Mouse (Mus musculus): ENCODE data around the gene Gm20388.
A peak's percentile ranks its signal among the peaks of the same experiment; 100 is the strongest.

Gm20388 gene

DNA sequence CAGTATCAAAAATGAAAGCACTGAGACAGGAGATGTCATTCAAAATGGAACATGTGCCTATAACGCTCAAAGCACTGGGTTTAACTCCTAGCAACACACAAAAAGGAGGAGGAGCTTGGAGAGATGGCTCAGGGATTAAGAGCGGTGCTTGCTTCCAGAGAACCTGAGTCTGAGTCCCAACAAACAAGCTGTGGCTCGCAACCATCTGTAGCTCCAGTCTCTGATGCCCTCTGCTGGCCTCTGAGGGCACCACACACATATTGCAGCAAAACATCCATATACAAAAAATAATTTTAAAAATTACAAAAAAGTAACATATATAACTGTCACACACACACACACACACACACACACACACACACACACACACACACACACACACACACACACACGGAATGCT, 3379.5 kb downstream of the Gm20388 start:
- DNase-seq (ENCODE audit: low spot score), result peak; percentile 24

DNA sequence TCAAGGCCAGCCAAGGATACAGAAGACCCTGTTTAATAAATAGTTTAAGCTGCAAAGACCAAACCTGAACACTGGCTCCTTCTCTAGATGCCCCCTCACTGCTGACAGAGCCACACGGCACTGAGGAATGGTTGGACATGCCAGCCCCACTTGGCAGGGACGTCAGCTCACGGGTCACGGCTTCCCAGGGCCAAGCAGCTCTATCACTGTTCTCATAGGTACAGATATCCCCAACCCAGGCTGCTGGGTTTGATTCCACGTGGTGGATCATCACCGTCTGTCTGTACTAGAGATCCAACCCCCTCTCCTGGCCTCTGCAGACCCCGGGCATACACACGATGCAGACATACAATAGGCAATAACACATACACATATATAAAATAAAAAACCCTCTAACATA, 3380.0 kb downstream of the Gm20388 start:
- no peak for DNase-seq (ENCODE audit: low spot score)

DNA sequence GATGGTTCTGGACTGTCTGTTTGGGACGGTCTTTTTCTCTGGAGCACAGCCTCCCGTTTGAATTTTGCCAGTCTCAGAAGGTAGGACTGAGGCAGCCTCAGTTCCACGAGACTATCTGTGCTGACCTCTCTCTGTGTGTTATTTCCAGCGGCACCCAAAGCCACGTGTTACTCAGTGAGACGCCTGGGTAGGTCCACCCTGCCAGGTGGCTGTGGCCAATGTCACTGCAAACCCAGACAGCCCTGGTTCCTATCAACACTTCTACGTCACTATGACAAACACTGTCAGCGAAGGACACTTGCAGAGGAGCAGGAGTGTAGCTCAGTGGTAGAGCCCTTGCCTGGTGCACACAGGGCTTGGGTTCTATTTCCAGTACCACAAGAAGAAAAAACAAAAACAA, 3381.1 kb downstream of the Gm20388 start:
- no peak for DNase-seq (ENCODE audit: low spot score)

DNA sequence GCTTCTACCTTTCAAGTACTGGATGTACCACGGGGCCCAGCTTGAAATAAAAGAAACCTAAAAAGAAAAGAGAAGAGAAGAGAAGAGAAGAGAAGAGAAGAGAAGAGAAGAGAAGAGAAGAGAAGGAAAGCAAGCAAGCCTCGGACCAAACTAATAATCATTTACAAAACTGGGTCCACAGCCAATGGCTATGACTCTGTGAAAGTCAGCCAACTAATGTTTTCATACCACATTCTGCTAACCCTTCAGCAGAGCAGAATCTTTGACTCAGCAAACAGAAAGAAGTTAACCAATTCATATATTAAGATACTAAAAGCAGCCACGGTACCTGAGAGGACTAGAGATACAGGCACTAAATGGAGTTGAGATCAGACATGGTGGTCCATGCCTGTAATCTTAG, 3381.6 kb downstream of the Gm20388 start:
- no peak for DNase-seq (ENCODE audit: low spot score)

DNA sequence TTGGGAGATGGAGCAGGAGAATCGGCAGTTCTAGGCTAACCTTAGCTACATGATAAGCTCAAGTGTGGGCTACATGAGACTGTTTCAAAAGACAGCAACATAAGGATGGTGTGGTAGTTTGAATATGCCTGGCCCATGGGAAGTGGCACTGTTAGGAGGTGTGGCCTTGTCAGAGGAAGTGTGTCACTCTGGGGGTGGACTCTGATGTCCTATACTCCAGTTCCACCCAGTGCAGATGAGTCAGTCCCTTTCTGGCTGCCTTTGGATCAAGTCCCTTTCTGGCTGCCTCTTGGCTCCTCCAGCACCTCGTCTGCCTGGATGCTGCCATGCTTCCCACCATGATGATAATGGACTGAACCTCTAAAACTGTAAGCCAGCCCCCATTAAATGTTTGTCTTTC, 3382.1 kb downstream of the Gm20388 start:
- peak; percentile 21 for DNase-seq (ENCODE audit: low spot score)

DNA sequence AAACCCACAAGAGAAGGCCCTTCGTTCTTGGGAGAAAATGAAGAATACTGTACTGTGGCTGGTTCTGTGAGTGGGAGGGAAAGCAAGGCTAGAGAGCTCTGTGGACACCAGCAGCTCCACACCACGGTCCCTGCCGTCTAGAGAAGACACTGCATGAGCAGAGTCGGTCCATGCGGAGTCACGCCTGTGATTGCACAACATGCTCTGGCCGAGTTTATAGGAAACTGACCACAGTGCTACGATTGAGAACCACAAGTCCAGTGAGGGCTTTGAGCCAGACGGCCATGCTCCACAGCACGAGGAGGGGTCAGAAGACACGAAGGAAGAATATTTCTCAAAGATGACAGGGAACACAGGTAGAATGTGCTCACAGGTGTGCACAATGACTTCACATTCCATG, 3387.7 kb downstream of the Gm20388 start:
- no peak for DNase-seq (ENCODE audit: low spot score)

DNA sequence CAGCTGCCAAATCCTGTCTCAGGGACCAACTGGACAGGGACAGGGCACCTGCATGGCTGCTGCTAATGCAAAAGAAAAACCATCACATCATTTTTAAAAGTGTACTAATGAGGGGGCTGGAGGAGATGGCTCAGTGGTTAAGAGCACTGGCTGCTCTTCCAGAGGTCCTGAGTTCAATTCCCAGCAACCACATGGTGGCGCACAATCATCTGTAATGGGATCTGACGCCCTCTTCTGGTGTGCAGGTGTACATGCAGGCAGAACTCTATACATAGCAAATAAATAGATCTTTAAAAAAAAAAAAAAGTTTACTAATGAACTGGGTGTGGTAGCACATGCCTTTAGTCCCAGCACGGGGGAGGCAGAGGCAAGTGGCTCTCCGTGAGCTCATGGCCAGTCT, 3398.1 kb downstream of the Gm20388 start:
- DNase-seq (ENCODE audit: low spot score), result no peak

DNA sequence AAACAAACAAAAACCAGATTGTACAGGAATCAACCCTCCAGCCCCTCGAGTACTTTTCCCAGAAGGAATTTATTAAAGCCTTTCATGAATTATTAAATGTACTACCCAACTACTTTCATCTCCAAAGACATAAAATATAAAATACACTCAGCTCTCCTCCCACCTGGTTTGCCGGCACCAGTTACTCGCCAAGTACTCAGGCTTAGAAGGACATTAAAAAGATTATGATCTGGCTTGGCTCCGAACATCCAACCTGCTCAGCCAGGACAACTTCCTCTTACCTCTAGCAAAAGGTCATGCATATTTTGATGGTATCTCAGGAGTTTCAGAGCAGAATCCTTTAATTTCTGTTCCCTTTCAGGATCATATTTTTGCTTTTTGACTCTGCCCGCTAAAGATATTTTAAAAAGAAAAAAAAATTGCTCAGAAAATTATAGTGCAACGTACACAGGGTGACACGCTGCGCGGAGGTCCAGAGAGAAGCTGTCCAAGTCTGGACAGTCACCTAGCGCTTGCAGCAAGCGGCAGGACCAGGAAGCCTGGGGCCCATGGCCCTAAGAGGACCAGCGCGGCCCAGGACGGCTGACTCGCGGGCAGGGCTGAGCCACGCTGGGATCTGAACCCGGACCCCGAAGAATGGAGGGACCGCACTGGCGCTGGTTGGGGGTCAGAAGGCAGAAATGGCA, 3407.3 kb downstream of the Gm20388 start:
- DNase-seq (ENCODE audit: low spot score), result no peak

DNA sequence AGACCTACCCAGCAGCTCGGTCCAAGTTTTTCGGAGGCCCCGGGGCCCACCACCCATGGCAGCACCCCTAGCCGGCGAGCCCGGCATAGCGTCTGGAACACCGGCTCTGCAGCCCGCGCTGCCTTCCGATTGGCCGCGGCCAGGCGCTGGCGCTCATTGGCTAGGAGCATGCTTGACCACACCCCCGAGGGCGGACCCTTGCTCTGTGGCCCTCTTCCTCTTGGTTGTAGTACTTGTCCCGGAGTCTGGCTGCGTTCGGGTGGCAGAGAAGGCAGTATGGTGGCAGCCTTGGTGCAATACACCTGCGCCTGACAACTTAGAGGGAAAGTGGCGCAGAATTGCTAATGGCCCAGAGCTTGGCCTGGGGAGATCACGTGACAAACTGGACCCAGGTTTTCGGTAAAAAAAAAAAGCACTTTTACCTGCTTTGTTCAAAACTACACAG, 3407.8 kb downstream of the Gm20388 start, which contains the start of gene Fanca:
Fanca (minus strand) TSS at position 110 of the 445 bp plus-strand sequence.
- DNase-seq (ENCODE audit: low spot score), result peak; percentile 85

DNA sequence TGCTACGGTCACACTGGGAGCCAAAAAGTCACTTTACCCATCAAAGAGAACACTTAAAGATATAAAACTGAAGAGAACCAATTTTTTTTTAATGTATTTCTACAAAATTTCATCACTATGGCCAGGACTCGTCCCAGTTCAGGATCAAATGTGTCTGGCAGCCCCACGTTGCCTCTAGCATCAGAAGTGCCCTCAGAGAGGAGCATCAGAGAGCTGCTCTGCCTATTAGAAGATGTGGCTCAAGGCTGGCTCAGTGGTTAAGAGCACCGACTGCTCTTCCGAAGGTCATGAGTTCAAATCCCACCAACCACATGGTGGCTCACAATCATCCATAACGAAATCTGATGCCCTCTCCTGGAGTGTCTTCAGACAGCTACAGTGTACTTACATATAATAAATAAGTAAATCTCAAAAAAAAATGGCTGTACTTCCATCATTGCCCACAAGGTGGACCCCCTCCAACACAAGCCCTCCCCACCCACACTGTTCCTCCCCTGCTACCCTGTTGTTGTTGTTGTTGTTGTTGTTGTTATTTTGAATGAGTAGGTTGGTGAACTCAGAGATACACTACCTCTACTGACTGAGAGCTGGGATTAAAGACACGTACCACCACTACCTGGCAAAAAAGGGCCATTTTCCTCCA, 3409.0 kb downstream of the Gm20388 start:
- DNase-seq (ENCODE audit: low spot score), result peak; percentile 57

DNA sequence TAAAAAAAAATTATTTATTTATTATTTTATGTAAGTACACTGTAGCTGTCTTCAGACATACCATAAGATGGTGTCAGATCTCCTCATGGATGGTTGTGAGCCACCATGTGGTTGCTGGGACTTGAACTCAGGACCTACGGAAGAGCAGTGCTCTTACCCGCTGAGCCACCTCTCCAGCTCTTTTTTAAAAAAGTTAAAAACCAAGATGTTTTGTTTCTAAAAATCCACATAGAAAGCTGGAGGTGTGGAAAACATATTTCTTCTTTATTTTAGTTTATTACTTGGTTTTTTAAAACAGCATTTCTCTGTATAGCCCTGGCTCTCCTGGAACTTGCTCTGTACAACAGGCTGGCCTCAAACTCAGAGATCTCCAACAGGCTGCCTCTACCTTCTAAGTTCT, 3417.9 kb downstream of the Gm20388 start:
- no peak for DNase-seq (ENCODE audit: low spot score)

DNA sequence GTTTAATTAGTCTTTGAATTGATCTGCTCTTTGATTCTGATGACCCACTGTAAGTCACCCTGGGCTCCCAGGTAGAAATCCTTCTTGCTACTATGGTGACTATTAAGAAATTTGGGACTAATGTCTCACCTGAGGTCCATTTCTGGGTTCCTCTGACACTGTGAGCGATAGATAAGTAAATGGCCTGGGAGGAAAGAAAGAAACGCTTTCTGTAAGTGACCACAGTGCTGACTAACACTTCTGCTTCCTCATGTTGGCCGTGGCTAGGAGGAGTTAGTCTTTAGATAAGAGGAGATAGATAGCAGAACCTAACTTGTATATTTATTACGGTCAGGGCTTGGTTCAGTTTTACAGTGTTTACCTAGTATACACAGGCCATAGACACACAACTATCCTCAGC, 3418.7 kb downstream of the Gm20388 start:
- DNase-seq (ENCODE audit: low spot score), result no peak

DNA sequence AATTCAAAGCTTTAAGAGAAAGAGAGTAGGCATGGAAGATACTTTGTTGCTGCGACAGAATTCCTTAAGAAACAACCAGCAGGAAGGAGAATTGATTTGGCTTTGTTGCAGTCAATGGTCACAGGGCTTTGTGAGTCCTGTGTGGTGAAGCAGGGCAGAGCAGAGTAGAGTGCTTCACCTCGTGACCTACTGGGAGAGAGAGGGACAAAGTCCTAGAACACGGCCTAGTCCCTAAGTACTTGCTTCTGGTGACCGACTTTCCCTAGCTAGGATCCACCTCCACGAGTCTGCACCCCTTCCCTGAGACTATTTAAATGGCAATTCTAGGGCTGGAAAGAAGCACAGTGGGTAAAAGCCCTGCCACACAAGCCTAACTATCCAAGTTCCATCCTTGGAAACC, 3419.3 kb downstream of the Gm20388 start:
- no peak for DNase-seq (ENCODE audit: low spot score)

DNA sequence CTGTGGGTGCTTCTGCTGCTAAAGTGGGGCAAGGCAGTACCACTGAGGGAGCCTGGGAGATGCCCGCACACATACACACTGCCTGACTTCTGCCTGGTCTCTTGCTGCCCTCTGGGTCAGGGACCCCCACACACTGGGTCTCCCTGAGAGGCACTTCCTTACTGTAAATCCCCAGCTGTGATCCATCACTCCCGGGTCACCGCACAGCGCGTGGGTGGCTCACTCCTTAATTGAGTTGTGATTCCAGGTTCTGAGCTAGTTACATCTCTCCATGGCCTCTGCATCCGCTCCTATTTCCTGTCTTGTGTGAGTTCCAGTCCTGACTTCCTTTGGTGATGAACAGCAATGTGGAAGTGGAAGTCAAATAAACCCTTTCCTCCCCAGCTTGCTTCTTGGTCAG, 3420.1 kb downstream of the Gm20388 start:
- no peak for DNase-seq (ENCODE audit: low spot score)

DNA sequence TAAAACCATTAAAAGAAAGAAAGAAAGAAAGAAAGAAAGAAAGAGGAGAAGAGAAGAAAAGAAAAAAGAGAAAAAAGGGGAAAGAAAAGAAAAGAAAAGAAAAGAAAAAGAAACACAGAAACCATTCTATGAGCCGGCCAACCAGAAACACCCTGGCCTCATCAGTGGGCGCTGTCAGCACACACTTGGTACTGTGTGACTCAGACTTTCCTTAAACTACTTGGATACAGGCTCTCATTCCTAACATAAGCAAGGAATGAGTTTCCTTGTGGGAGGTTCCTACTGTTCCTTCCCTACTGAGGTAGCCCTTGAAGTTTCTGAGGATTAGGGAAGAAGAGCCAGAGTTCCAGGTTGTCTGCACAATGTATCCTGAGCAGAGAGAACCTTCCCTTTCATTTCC, 3420.7 kb downstream of the Gm20388 start:
- no peak for DNase-seq (ENCODE audit: low spot score)

DNA sequence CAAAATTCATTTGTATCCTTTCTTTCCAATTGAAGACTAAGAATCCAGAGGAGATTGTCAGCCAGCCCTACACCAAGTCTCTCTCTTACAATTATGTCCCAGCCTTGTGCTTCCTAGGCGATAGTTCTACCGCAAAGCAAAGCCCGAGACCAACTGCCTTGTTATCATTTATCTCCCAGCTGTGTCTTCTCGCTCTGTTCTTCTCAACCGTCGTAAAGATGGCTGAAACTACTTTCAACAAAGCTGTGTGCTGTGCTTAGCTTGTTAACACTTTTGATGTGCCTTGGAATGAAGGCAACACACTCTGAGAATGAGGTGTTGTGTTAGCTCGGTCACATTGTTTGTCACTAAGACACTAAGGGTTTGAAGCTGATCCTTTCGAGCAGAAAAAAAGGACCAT, 3421.2 kb downstream of the Gm20388 start:
- DNase-seq (ENCODE audit: low spot score), result no peak

DNA sequence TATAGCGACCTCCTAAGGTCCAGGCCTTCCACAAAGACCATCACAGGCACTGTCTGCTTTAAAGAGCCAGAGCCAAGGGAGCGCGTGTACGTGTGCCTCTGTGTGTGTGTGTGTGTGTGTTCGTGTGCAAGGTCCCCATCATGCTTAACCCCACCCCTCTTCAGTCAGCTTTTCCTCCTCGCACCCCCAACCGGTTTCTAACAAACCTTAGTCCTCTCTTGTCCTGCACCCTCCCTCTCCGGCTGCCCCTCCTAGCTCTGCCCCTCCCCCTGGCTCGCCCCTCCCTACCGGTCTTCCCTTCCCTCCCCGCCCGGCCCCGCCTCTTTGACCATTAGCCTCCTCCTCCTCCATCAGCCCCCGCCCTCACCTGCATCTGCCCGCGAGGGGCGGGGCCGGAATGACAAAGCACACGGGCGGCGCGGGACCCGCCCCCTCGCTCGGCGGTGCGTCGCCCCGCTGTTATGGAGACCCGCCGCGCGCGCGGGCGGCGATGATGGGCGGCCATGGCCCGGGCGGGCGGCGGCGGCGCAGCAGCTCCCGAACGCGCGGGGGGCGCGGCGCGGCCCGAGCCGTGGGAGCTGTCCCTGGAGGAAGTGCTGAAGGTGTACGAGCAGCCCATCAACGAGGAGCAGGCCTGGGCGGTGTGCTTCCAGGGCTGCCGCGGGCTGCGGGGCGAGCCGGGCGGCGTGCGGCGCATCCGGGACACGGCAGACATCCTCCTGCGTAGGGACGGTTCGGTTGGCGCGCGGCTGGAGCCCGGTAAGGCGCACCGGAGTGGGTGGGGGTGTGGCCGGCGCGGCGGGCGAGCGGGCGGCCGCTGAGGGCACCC, 3421.8 kb downstream of the Gm20388 start, which contains the start of gene Spire2:
Spire2 (plus strand) TSS at position 452 of the 829 bp plus-strand sequence.
- DNase-seq (ENCODE audit: low spot score), result peak; percentile 37

DNA sequence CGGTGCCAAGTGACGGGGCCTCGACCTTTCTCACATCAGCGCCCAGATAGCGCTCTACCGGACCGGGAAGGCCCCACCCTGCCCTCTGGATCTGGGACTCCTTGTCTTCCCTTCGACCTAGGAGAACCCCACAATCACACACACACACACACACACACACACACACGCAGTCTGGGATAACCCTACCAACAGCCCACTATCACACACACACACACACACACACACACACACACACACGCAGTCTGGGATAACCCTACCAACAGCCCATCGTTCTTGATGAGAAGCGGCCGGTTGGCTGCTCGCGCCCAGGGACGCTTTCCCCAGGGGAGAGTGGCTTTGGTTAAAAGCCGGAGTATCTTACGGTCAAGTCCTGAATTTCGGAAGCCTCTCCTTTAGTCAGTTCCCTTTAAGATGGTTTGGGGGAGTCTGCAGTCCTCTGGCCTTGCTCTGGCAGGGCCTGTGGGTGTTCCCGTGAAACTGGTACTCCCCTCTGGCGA, 3422.5 kb downstream of the Gm20388 start:
- DNase-seq (ENCODE audit: low spot score), result no peak

DNA sequence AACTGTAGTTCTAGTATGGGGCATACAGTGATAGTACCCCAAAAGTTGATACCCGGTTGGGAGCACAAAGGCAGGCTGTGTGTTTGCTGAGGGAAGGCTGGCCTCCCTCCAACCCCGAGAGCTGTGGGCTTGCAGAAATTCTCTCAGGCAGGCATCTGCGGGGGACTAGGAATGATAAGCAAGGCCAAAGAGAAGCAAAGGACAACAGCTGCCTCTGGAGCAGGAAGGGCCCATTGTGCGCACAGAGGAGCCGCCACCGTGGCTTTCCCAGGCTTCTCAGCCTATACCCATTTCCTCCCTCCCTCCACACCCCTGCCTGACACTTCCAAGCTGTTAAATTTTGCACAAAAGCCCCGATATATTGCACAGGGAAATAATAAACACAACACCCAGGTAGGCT, 3423.2 kb downstream of the Gm20388 start:
- DNase-seq (ENCODE audit: low spot score), result no peak

DNA sequence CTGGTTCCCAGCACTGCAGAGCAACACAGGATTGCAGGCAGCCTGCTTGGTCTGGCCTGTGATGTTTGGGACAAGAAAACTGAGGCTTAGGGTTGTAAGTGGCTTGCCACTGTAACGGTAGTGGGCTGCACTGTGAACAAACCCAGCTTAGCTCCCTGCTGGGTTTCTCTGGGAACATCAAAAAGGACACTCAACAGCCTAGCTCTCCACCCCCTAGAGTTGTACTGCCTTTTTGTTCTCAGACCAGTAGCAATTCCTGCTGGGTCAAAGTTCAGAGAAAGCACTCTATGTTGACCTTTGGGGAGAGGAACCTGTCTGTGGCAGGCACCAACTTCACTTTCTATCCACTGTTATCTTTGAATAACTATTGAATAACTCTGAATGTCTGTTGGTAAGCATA, 3423.8 kb downstream of the Gm20388 start:
- no peak for DNase-seq (ENCODE audit: low spot score)

DNA sequence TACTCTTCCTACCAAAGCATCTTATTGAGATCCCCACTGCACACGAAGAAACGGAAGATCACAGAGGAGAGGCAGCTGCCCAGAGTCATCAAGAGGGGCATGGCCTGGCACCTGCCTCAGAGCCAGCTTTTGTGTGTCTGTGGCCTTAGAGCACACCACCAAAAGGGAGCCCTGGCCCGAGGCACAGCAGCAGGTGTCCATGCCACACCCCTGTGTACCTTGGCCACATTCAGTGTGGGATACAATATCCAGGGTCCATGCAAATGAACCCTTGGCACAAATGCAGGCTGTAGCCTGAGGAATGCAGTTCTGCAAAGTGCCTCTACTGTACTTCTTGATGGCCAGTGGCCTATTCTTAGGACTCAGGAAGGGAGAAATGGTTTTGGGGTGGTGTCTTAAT, 3426.8 kb downstream of the Gm20388 start:
- DNase-seq (ENCODE audit: low spot score), result no peak

DNA sequence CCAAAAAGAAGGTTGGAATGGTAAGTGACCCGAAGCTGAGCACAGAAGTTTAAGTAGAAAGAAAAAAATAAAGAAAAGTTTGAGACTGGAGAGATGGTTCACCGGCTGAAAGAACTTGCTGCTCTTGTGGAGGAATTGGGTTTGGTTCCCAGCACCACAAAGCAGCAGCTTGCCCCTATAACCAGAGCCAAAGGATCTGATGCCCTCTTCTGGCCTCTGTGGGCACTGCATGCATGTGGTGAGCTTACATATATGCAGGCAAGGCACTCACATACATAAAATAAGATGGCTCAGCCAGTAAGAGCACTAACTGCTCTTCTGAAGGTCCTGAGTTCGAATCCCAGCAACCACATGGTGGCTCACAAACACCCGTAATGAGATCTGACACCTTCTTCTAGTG, 3429.4 kb downstream of the Gm20388 start:
- no peak for DNase-seq (ENCODE audit: low spot score)

All from adipocyte (in vitro differentiated cells).